Mouse (Mus musculus) cortical plate, adult 2 months (tissue): Measurements from ENCODE around the gene Grb14. TPM values are rescaled to one million over a fixed set of nuclear protein-coding genes. Genes with fewer than 3 reads are reported as not detected.

Source experiments
- H3K27ac ChIP-seq: fragments of 200-500 bp; 2 replicates; pipeline ENCODE4 v1.5.1; 2012; ENCODE audit warnings: low read length, control low read depth, inconsistent platforms; ENCODE audit not compliant: insufficient read depth
- H3K4me1 ChIP-seq: fragments of 200-500 bp; 2 replicates; pipeline ENCODE4 v1.6.1; 2011; ENCODE audit warnings: low read length; ENCODE audit not compliant: control insufficient read depth, insufficient read depth
- H3K4me3 ChIP-seq: fragments of 200-500 bp; 2 replicates; pipeline ENCODE4 v1.5.1; 2011; ENCODE audit warnings: mild to moderate bottlenecking, low read length, control low read depth; ENCODE audit not compliant: insufficient read depth
- CTCF ChIP-seq: fragments of 200-500 bp; IDR thresholded peaks from 2 replicates; pipeline ENCODE4 v1.5.1; 2011; ENCODE audit warnings: mild to moderate bottlenecking, control low read depth, low read length; ENCODE audit not compliant: insufficient read depth; ENCODE audit errors: extremely low read depth
- POLR2A ChIP-seq: fragments of 200-500 bp; IDR thresholded peaks from 2 replicates; pipeline ENCODE4 v1.6.1; 2011; ENCODE audit warnings: mild to moderate bottlenecking, low read length, control low read depth; ENCODE audit not compliant: insufficient read depth; ENCODE audit errors: extremely low read depth
- polyA plus RNA-seq: library from polyadenylated mRNA; depleted of rRNA; stranded (reverse); fragments of >200 nt; gene quantifications from 2 replicates; pipeline ENCODE4 v1.2.3, GENCODE M21; 2012; rRNA removed

The Grb14 gene
- polyA plus RNA-seq, 1 experiment: 37.1 TPM

- Histone ChIP-seq H3K4me1 (no peaks in the 10 kb centered on the region), H3K27ac (no peak overlapping the region), H3K4me3 (no peak overlapping the region)
- TF ChIP-seq CTCF: no peak
- TF ChIP-seq POLR2A: no peak
Observed at GRCm38 (mm10) chr2:64893233-64893632, 131.6 kb downstream of the Grb14 start.

GRCm38 (mm10) chr2:64887098-64887757 lies 137.6 kb downstream of the Grb14 start:
- Histone ChIP-seq H3K4me3 (no peak overlapping the region), H3K4me1 (no peaks in the 10 kb centered on the region), H3K27ac (peak overlapping the region; percentile 22; the same call in 1 of the 2 replicates)
- no peak for TF ChIP-seq POLR2A
- TF ChIP-seq CTCF: no peak

- TF ChIP-seq POLR2A (no peak), CTCF (no peak)
- Histone ChIP-seq H3K4me3 (no peak overlapping the region), H3K4me1 (no peaks in the 10 kb centered on the region), H3K27ac (0 out of 2 replicates have a peak overlapping the region, but pooled peaks have one; percentile 65)
Observed at GRCm38 (mm10) chr2:64885696-64886095, 139.1 kb downstream of the Grb14 start.

DNA sequence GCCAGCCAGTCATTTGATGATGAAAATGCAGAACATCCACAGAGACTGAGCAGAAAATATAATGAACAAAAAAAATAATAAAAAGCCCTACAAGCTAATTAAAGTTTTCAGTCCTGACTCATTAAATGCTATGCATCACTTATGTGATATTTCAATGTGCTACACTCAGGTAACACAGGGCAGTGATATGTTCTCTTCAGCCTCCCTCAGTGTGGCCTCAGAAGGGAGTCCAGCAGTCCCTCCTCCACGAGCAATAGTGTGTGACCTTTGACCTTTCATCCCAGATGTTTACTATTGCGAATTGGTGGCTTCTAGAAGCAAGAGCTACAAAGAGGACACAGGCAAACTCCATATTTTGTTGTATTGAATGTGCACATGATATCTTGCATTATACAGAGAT lies 146.5 kb downstream of the Grb14 start:
- no peaks in the 10 kb centered on the region for H3K4me1 ChIP-seq
- H3K4me3 ChIP-seq: no peak overlapping the region
- H3K27ac ChIP-seq: no peak overlapping the region
- no peak for TF ChIP-seq CTCF
- TF ChIP-seq POLR2A: no peak

Other genes starting within 250 kb of the Grb14 start
- 6.6 and 8.5 TPM in 2 replicates for gene Cobll1, start 214.4 kb upstream of the Grb14 start, polyA plus RNA-seq